Mouse (Mus musculus) cerebellum, adult 11-12 months (tissue): ENCODE results near the gene Pigc.

Experiments
- DNase-seq: peaks from one replicate; pipeline ENCODE4 v3.0.0; 2022

Gene Pigc

DNA sequence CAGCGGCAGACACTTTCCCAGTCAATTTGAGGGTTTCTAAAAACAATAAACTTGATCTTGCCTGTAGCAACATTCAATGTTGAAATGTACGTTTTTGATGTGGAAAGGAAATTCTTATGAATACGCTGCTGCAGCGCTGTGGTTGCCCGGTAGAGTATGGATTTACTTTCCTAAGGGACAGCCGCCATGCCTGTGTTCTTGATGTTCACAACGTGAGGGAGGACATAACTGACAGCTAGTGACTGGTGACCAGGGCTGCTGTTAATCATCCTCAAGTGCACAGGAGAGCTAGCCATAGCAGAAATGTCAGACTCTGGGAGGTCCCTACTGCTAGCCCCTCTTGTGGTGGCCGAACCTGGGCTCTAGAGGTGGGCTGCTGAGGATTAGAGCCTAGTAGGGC lies 40.1 kb downstream of the Pigc start:
- no peak for DNase-seq

DNA sequence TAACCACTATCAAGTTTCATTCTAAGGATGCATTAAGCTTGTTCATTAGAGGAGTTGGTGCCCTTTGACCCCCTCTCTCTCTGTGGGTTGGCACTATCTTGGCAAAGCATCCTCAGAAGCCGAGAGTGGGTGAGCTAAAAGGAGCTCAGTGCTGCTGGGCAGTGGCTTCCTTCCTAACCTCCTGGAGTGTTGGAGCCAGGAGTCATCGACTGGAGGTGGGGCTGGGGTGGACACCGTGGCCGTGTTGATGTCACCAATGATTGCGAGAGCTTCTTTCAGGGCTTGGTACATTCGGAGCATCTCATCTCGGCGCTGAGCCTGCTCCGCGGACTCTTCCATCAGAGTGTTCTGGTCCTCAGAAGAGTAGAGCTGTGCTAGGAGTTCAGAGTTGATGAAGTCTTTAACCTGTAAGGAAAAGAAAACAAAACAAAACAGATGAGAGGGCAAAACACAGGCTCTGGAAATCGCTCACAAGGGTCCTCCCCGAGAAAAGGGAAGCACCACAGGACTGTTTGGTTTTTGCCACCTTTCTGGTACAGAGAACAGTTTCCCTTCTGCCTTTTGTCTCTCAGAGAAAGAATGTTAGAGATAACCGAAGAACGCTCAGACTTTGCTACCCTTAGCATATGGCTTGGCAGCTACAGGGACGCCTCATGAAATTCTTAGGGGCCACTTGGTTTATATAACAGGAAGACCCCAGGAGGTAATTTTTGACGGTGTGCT lies 42.7 kb downstream of the Pigc start:
- DNase-seq = no peak

DNA sequence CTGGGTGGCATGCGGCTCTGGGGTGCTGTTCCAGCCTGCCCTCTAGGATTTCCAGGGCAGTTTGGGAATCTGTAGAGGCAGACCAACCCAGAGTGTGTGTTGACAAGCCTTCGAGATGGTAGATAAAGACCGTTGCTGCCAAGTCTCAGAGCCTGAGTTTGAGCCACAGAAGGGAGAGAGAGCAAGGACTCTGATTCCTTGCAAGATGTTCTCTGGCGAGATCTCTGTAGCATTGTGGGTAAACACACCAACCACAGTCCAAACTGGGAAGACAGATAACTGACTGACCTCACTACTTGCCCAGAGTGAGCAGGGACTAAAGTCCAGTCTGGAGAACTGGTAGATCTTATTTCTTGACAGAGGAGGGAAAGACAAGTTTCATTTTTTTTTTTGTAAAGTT lies 44.6 kb downstream of the Pigc start:
- no peak for DNase-seq

DNA sequence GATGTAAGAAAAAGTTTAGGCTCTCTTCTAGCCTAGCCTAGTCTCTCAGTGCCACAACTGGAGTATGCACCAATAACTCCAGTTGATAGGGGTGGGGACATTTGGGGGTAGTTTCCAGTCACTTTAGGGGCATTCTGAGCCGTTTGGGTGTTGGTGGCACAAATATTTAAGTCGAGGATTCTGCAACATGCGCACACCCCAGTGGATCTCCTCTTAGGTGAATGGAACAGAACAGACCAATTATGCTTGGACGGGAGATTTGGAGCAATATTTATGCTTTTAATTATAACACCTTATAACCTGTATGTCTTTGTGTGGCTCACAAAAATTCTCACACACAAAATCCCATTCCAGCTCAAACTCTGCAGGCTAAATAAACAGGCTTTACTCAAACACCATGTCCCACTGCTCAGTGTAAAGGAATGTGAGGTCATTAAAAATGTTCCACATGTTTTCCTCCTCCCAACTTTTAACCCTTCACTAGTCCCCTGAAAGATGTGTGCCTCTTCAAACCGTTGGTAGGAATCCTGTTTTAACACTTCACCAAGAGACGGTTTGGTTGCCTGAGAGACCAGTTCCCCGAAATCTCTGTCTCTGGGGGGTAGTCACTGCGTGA lies 46.4 kb downstream of the Pigc start:
- DNase-seq = no peak

DNA sequence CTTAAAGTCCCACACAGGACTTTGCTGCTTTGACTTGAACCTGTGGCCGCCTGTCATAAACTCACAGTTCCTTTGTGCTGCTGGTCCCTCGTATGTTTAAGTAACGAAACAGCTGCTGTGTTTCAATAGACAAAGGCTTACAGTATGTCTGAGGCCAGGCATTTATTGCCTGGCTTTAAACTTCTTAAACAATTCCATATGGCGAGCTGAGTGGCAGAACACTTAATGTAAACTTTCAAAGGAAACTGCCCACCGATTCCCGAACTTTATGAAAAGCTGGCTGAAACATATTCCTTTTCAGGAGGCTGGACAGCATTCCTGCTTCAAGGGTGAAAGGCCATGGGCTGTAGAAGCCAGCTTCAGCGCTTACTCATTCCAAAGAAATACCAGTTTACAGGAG lies 48.0 kb downstream of the Pigc start:
- DNase-seq = no peak

DNA sequence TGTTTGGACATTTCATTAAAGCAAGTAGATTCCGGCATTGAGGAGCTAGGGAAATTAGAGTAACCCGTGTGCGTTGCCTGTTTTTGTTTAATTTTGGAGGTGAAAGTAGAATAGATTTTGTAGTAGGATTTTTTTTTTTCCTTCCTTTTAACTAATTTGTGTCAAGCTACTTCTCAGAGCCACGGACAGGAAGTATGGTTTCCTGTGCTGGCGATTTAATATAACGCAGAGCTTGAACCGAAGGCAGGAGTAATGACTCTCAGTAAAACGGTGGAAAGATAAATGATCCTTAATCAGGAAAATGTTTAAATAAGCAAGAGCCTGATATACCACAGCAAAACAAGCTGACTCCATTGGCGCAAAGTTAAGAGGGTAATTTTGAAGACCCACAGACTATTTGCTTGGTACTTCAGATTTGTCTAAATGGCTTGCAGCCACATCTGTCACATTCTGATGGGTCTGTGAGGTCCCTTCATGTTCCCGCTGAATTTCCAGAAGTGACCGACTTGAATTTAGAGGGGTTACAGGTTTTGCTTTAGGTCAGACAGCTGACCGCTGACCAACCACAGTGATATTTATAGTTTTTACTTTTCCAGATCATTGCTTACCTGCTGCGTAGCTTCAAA lies 49.1 kb downstream of the Pigc start:
- no peak for DNase-seq

DNA sequence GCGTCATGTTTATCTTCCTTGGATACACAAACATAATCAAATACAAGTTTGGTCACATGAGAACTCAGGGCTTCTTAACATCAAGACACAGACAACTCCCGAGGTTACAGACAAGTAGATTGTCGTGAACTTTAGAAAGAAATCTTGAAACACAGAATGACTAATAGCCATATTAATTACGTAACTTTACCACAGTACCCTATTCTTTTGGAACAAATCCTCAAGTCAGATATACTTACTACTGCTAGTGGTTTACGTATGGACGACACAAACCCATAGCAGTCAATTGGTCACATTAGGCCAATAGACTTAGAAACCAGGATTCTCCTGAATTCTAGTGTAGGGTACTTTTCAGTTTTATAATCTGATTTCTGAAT lies 49.6 kb downstream of the Pigc start:
- no peak for DNase-seq

DNA sequence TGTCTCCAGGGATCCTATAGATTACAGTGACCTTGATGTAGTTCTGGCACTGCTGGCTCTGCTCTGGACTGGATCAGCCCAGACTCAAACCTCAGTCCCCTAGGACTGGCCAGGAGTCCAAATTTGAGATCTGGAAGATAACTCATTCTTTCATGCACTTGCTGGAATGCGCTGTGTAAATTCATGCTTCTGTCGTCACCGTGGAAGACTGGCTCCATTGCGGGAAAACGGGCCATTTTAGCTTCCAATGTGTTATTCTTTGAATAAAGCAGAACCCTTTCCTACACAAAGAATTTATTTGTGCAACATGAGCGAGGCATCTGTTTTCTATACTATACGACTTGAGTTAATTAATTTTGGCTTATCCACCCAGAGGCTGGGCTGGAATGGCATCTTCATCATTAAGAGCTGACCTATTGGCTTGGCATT lies 51.3 kb downstream of the Pigc start:
- DNase-seq = no peak

DNA sequence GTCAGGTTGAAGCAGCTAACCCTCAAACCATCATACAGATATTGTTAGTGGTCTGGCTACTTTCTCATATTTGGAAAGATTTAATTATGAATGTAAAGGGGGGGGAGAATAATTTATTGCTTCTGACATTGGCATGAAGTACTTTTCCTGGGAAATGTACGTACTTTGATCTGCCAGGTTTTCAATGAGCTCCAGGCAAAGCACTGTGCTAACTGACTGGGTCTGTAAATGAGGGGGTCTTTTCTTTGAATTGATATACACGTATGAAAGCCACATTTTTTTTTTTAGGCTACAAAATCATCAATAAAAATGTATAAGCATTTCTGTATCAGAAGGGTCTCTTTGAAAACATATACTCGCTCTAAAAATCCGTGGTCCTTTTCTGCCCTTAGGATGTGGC lies 51.8 kb downstream of the Pigc start:
- no peak for DNase-seq
